Mouse (Mus musculus): ENCODE measurements at regions not wholly inside any gene's neighbourhood (a gene's known extent, or its start where the extent isn't known, plus 50 kb on each side); places are given as distances from the start of the nearest gene placed in this dataset.

DNA sequence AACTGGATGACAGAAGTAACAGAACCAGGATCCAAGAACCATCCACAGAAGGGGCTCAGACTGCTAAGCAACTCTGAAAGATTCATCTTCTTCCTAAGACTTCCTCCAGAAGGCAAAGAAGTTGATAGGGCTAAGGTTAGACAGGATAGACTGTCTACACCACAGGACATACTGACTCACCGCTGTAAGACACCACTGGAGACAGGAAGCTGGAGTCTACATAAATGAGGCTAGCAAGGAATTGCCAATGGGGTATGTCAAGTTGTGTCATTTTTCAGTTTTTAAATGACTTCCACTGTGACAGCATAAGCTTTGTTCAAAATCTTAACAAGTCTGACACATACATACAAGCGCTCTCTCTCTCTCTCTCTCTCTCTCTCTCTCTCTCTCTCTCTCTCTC is 645.4 kb upstream of the Gm10131 start:
- Histone ChIP-seq H3K4me3 (no peak overlapping the region), H3K27me3 (no peaks in the 10 kb centered on the region), H3K4me2 (replicated peaks) (no peak overlapping the region), H3K36me3 (no peaks in the 10 kb centered on the region), H3K9ac (replicated peaks) (no peak overlapping the region), H3K4me1 (0 out of 2 replicates have a peak, but pooled peaks cover 4% of the 10 kb centered on the region), H3K9me3 (no peaks in the 10 kb centered on the region), H3K27ac (replicated peaks) (no peak overlapping the region)
- 96% methylated on average over 2 of the region's 2 CpGs for WGBS
- no peak for ATAC-seq (ENCODE audit: low FRiP score, low read depth)

DNA sequence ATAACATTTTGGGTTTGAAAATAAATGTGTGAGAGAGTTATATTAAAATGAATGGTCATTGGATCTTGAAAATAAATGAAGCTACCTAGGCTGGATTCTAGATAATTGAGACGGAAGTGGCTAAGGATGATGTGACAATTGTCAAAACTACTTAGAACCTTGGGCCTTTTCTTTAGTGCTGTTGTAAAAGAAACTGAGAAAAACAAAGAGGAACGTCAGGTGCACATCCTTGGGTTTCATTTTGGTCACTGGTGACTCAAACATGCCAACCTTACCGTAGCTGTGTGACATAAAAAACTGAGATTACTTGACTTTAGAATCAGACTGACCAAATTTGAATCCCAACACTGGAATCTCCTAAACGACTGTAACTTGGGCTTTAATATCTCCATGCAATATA is 644.6 kb upstream of the Gm10131 start:
- H3K4me1 ChIP-seq: 0 out of 2 replicates have a peak, but pooled peaks cover 2% of the 10 kb centered on the region
- no peak for ATAC-seq (ENCODE audit: low FRiP score, low read depth)
- H3K4me2 ChIP-seq (replicated peaks): no peak overlapping the region
- no peaks in the 10 kb centered on the region for H3K36me3 ChIP-seq
- H3K4me3 ChIP-seq: no peak overlapping the region
- H3K9me3 ChIP-seq: no peaks in the 10 kb centered on the region
- H3K9ac ChIP-seq (replicated peaks): no peak overlapping the region
- no peaks in the 10 kb centered on the region for H3K27me3 ChIP-seq
- 89% methylated on average over 4 of the region's 4 CpGs for WGBS
- no peak overlapping the region for H3K27ac ChIP-seq (replicated peaks)

DNA sequence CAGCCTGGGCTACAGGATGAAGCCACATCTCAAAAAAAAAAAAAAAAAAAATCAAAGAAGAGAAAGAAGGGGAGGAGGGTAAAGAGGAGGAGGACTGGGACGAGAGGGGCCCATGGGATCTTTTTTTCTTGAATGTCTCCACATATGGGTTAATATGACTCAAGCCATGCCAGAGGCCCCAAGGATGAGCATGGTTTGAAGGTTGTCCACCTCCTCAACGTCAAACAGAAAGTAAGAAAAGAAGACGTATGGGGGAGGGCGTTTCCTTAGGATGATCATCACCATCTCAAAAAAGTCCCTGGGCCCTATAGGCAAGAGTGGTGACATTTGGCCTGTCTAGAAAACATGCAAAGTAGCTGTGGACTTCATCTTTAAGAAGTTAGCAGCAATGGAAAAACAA is 643.9 kb upstream of the Gm10131 start:
- 83% methylated on average over 4 of the region's 4 CpGs for WGBS
- Histone ChIP-seq H3K36me3 (no peaks in the 10 kb centered on the region), H3K4me3 (no peak overlapping the region), H3K9me3 (no peaks in the 10 kb centered on the region), H3K4me1 (no peaks in the 10 kb centered on the region), H3K27me3 (no peaks in the 10 kb centered on the region), H3K4me2 (replicated peaks) (no peak overlapping the region), H3K9ac (replicated peaks) (no peak overlapping the region), H3K27ac (replicated peaks) (no peak overlapping the region)
- no peak for ATAC-seq (ENCODE audit: low FRiP score, low read depth)

DNA sequence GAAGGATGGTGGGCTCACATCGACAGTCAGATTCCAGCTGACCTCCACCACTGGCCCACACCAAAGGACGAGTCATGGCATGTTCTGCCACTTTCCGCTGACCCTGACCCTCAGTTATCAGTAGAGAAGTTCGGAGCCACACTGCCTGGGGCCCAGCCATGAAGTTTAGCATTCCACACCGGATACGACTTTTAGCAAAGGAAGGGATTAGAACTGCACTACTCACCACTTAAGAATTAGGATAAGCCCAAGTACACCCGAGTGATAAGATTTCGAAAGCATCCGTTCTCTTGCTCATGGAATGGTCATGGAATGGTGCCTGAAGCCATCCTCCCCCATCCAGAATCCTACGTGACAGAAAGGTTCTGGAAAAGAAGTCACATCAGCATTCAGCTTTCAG is 641.5 kb upstream of the Gm10131 start:
- no peaks in the 10 kb centered on the region for H3K9me3 ChIP-seq
- H3K36me3 ChIP-seq: no peaks in the 10 kb centered on the region
- WGBS: 79% methylated on average over 10 of the region's 10 CpGs
- H3K4me2 ChIP-seq (replicated peaks): no peak overlapping the region
- H3K27me3 ChIP-seq: no peaks in the 10 kb centered on the region
- no peak overlapping the region for H3K27ac ChIP-seq (replicated peaks)
- no peaks in the 10 kb centered on the region for H3K4me1 ChIP-seq
- no peak overlapping the region for H3K9ac ChIP-seq (replicated peaks)
- H3K4me3 ChIP-seq: no peak overlapping the region
- ATAC-seq (ENCODE audit: low FRiP score, low read depth): no peak

DNA sequence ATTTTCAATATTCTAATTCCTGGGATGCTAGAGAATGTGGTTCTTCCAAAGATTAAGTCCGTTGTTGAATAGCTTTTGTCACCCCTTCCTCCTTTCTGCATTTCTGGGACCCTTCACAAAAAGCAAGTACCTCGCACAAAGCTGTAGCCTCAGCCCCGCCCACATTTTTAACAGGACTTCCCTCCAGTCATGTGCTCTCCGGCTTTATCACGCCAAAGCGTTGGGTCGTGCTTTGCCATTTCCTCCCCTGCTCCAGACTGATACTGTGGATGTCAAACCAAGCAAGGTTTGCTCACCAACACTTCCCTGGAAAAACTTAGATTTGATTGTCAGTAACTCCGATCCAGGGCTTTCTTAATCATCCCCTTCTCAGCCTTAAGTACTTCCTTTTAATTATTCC is 637.0 kb upstream of the Gm10131 start:
- WGBS: 78% methylated on average over 8 of the region's 8 CpGs
- no peak for ATAC-seq (ENCODE audit: low FRiP score, low read depth)
- H3K27me3 ChIP-seq: no peaks in the 10 kb centered on the region

DNA sequence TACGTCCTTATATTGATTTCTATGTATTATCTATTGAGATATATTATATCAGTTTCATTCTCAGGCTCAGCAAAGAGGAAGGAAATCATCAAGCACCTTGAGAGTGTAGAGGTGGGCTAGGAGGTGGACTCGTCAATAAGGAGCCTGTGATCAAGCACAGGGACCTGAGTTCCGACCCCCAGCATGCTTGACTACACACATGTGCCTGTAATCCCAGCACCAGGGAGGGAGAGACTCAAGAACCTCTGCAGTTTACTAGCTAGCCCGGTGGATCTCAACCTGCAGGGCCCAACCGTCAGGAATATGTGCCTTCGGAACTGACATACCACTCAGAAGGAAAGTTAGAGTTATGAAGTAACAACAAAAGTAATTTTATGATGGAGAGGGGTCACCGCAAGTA is 634.2 kb upstream of the Gm10131 start:
- no peak overlapping the region for H3K4me2 ChIP-seq (replicated peaks)
- no peak overlapping the region for H3K9ac ChIP-seq (replicated peaks)
- no peak overlapping the region for H3K4me3 ChIP-seq
- H3K27ac ChIP-seq (replicated peaks): no peak overlapping the region
- H3K4me1 ChIP-seq: no peaks in the 10 kb centered on the region
- WGBS: 92% methylated on average over 7 of the region's 7 CpGs
- H3K27me3 ChIP-seq: no peaks in the 10 kb centered on the region
- H3K36me3 ChIP-seq: no peaks in the 10 kb centered on the region
- no peaks in the 10 kb centered on the region for H3K9me3 ChIP-seq
- ATAC-seq (ENCODE audit: low FRiP score, low read depth): no peak

More for the DNA sequence above, 637.0 kb upstream of the Gm10131 start:
- no peaks in the 10 kb centered on the region for H3K9me3 ChIP-seq
- no peak overlapping the region for H3K27ac ChIP-seq (replicated peaks)
- no peaks in the 10 kb centered on the region for H3K36me3 ChIP-seq
- no peak overlapping the region for H3K4me3 ChIP-seq
- H3K4me1 ChIP-seq: no peaks in the 10 kb centered on the region
- no peak overlapping the region for H3K4me2 ChIP-seq (replicated peaks)
- H3K9ac ChIP-seq (replicated peaks): no peak overlapping the region

DNA sequence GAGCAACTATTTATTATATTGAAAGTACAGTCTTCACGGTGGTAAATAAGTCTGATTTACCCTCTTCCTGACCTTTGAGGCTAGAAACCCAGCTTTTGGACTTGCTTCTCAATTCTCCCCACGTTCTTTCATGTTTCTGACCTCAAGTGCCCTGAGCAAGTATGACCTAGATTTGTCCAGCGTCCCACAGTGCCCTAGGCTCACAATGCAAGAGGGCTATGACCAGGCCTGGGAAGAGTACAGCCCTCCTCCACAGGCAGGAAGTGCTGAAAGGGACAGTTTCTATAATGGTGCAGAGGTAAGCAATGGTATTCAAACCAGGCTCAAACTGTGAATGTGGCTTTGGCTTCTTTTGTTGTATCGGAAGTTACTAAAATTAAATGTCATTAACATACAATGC is 633.1 kb upstream of the Gm10131 start:
- no peaks in the 10 kb centered on the region for H3K27me3 ChIP-seq
- 70% methylated on average over 4 of the region's 4 CpGs for WGBS
- H3K9me3 ChIP-seq: no peaks in the 10 kb centered on the region
- no peaks in the 10 kb centered on the region for H3K4me1 ChIP-seq
- ATAC-seq (ENCODE audit: low FRiP score, low read depth): no peak
- H3K9ac ChIP-seq (replicated peaks): no peak overlapping the region
- H3K27ac ChIP-seq (replicated peaks): no peak overlapping the region
- H3K4me2 ChIP-seq (replicated peaks): no peak overlapping the region
- H3K4me3 ChIP-seq: no peak overlapping the region
- no peaks in the 10 kb centered on the region for H3K36me3 ChIP-seq

DNA sequence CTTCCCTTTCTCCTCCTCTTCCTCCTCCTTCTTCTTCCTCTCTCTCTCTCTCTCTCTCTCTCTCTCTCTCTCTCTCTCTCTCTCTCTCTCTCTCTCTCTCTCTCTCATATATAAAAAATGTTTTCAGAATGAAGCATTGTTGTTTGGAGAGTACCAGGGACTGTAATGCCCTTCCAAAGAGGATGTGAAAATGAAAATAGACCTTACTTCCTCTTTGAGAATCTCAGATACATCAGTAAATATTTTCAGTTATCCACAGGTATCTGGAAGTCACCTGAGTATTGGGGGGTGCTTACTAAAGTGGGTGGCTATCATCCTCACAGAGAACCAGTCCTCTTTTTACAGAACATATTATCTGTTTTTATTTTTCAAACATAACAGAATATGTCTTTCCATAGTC is 632.6 kb upstream of the Gm10131 start:
- Histone ChIP-seq H3K4me2 (replicated peaks) (no peak overlapping the region), H3K4me3 (no peak overlapping the region), H3K9me3 (no peaks in the 10 kb centered on the region), H3K36me3 (no peaks in the 10 kb centered on the region), H3K27ac (replicated peaks) (no peak overlapping the region), H3K27me3 (no peaks in the 10 kb centered on the region), H3K4me1 (no peaks in the 10 kb centered on the region), H3K9ac (replicated peaks) (no peak overlapping the region)
- no peak for ATAC-seq (ENCODE audit: low FRiP score, low read depth)

DNA sequence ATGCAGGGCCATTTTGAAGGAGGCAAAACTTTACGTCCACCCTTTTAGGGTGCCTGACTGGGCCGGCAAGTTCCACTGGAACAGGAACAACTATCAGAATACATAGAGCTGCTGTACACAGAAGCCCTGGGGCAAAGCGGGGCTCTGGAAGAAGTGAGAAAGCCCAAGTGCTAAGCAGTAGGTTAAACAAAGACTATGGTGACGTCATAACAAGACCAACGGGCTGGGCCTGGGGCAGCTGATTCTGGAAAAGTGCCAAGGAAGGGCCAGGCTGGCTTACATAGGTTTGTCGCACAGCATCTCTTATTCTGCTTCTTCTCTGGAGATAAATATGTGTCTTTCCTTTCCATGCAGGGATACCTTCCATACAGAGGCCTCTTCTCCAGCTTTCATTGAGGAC is 631.6 kb upstream of the Gm10131 start:
- WGBS: 74% methylated on average over 6 of the region's 6 CpGs
- H3K4me1 ChIP-seq: no peaks in the 10 kb centered on the region
- H3K27ac ChIP-seq (replicated peaks): no peak overlapping the region
- ATAC-seq (ENCODE audit: low FRiP score, low read depth): no peak
- no peaks in the 10 kb centered on the region for H3K27me3 ChIP-seq
- no peaks in the 10 kb centered on the region for H3K36me3 ChIP-seq
- H3K4me3 ChIP-seq: no peak overlapping the region
- H3K9ac ChIP-seq (replicated peaks): no peak overlapping the region
- H3K9me3 ChIP-seq: no peaks in the 10 kb centered on the region
- H3K4me2 ChIP-seq (replicated peaks): no peak overlapping the region

DNA sequence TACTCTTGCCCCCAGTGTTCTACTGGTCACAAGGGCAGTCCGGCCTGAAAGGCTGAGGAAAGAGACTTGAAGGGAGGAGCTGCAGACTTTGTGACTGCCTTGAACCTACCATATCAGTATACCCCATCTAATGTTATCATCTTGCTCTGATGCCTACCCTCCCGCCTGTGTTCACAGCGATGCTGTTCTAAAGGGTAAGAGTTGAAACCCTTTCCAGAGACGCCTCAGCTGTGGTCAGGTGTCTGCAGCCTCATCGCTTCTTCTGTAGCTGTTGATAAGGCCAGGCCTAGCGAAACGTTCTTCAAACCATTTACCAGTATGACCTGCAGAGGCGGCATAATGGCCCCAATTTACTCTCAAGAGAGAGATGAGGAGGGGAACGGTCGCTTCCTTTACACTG is 629.3 kb upstream of the Gm10131 start:
- Histone ChIP-seq H3K4me2 (replicated peaks) (no peak overlapping the region), H3K27ac (replicated peaks) (no peak overlapping the region), H3K36me3 (no peaks in the 10 kb centered on the region), H3K9ac (replicated peaks) (no peak overlapping the region), H3K4me1 (no peaks in the 10 kb centered on the region), H3K4me3 (no peak overlapping the region), H3K9me3 (no peaks in the 10 kb centered on the region), H3K27me3 (no peaks in the 10 kb centered on the region)
- ATAC-seq (ENCODE audit: low FRiP score, low read depth): no peak
- WGBS: 82% methylated on average over 10 of the region's 10 CpGs

DNA sequence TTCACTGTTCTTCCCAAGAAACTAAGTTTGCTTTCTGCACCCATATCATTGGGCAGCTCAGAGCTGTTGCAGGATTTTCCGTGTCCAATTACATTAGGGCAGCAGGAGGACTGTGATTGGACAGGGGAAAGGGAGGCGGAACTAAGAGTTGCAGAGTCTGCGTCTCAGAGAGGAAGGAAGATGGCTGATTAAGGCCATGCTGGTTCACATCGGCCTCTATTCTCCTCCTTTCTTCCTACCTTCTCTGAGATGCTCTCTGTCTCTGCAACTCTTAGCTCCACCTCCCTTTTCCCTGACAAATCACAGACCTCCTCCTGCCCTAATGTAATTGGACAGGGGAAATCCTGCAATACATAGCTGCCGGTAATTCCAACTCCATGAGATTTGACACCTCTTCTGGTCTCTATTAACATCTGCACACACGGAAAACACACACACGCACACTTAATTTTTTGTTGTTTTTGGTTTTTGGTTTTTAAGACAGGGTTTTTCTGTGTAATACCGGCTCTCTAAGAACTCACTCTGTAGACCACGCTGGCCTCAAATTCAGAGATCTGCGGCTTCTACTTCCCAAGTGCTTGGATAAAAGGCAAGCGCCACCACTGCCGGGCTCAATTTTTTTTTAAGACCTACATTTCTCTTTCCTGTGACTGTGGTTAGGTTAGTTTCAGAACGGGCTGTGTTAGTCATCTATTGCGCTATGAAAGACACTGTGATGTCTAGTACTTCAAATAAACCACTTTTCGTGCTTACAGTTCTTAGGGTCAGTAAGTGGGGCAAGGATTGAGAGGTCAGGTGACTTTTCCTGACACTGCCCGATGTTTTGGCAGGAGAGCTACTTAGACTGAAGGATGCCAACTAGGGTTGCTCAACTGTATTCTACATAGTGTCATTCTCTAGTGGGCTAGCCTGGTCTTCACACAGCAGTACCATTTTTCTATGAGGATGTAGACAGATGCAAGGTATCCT is 628.6 kb upstream of the Gm10131 start:
- H3K4me2 ChIP-seq (replicated peaks): no peak overlapping the region
- ATAC-seq (ENCODE audit: low FRiP score, low read depth): no peak
- WGBS: 93% methylated on average over 16 of the region's 16 CpGs

DNA sequence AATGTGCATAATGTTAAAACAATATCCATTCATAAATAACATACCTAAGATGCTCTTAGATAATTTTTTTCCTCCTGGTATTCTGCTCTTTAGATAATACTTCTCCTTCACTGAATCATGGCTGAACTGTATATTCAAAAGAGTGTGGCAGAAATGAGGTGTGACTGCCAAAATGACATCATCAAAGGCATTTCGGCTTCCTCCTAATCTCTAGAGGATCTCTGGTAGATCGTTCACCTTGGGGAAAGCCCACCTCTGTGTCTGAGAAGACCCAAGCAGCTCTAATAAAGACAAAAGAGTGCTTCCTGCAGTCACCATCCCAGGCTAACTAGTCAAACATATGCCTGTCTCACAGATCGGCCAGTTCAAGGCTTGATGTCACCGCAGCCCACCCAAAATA is 624.7 kb upstream of the Gm10131 start:
- Histone ChIP-seq H3K4me1 (peaks cover 13% of the 10 kb centered on the region), H3K36me3 (no peaks in the 10 kb centered on the region), H3K4me3 (no peak overlapping the region), H3K9me3 (no peaks in the 10 kb centered on the region), H3K9ac (replicated peaks) (no peak overlapping the region), H3K27ac (replicated peaks) (no peak overlapping the region), H3K27me3 (no peaks in the 10 kb centered on the region), H3K4me2 (replicated peaks) (no peak overlapping the region)
- no peak for ATAC-seq (ENCODE audit: low FRiP score, low read depth)
- 91% methylated on average over 4 of the region's 4 CpGs for WGBS

More for the DNA sequence above, 628.6 kb upstream of the Gm10131 start:
- Histone ChIP-seq H3K27me3 (no peaks in the 10 kb centered on the region), H3K9me3 (no peaks in the 10 kb centered on the region), H3K9ac (replicated peaks) (no peak overlapping the region), H3K36me3 (no peaks in the 10 kb centered on the region), H3K4me1 (no peaks in the 10 kb centered on the region), H3K4me3 (no peak overlapping the region), H3K27ac (replicated peaks) (no peak overlapping the region)

DNA sequence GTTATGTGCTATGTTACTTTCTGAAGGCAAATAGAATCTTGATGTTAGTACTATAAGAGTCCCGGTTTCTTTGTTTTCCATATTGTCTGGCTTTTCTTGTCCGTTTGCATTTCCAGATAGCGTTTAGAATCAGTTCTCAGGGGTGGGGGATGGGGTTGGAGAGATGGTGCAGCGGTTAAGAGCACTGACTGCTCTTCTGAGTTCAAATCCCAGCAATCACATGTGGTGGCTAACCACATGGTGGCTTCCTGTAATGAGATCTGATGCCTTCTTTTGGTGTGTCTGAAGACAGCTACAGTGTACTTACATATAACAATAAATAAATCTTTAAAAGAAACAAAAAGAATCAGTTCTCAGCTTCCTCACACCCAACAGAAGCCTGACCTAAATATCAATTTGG is 623.5 kb upstream of the Gm10131 start:
- Histone ChIP-seq H3K9ac (replicated peaks) (no peak overlapping the region), H3K36me3 (no peaks in the 10 kb centered on the region), H3K4me1 (peaks cover 13% of the 10 kb centered on the region), H3K27ac (replicated peaks) (no peak overlapping the region), H3K9me3 (no peaks in the 10 kb centered on the region), H3K27me3 (0 out of 2 replicates have a peak, but pooled peaks cover 4% of the 10 kb centered on the region), H3K4me2 (replicated peaks) (no peak overlapping the region), H3K4me3 (no peak overlapping the region)
- WGBS: 85% methylated on average over 4 of the region's 4 CpGs
- ATAC-seq (ENCODE audit: low FRiP score, low read depth): no peak

Data from midbrain, embryonic 12.5 days (tissue).